Mouse (Mus musculus): ENCODE measurements around the gene Nkd1.

The Nkd1 gene

GRCm38 (mm10) chr8:88576351-88577142, 55.4 kb downstream of the Nkd1 start:
- DNase-seq (ENCODE audit: low spot score in 2 of 2), result peak in 1 of 2 experiments; percentile 62

- no peak for DNase-seq (ENCODE audit: low spot score in 2 of 2)
These were observed 56.5 kb downstream of the Nkd1 start for GRCm38 (mm10) chr8:88577666-88578065.

- DNase-seq (ENCODE audit: low spot score in 2 of 2), result no peak
These were observed 57.4 kb downstream of the Nkd1 start for GRCm38 (mm10) chr8:88578413-88579175.

GRCm38 (mm10) chr8:88579246-88579645, 58.1 kb downstream of the Nkd1 start:
- DNase-seq (ENCODE audit: low spot score in 2 of 2), result no peak

- DNase-seq (ENCODE audit: low spot score in 2 of 2), result no peak
These were observed 58.6 kb downstream of the Nkd1 start for GRCm38 (mm10) chr8:88579668-88580330.

GRCm38 (mm10) chr8:88580785-88581184, 59.6 kb downstream of the Nkd1 start:
- no peak for DNase-seq (ENCODE audit: low spot score in 2 of 2)

GRCm38 (mm10) chr8:88583863-88584262, 62.7 kb downstream of the Nkd1 start:
- DNase-seq (ENCODE audit: low spot score in 2 of 2), result no peak

GRCm38 (mm10) chr8:88588205-88588889, 67.2 kb downstream of the Nkd1 start:
- DNase-seq (ENCODE audit: low spot score in 2 of 2), result no peak

GRCm38 (mm10) chr8:88590226-88590625, 69.1 kb downstream of the Nkd1 start:
- DNase-seq (ENCODE audit: low spot score in 2 of 2), result no peak

GRCm38 (mm10) chr8:88593947-88594346, 72.8 kb downstream of the Nkd1 start:
- no peak for DNase-seq (ENCODE audit: low spot score in 2 of 2)

- DNase-seq (ENCODE audit: low spot score in 2 of 2), result no peak
These were observed 74.9 kb downstream of the Nkd1 start for GRCm38 (mm10) chr8:88596042-88596441.

- no peak for DNase-seq (ENCODE audit: low spot score in 2 of 2)
These were observed 77.4 kb downstream of the Nkd1 start for GRCm38 (mm10) chr8:88598578-88598977.

- no peak for DNase-seq (ENCODE audit: low spot score in 2 of 2)
These were observed 78.3 kb downstream of the Nkd1 start for GRCm38 (mm10) chr8:88599491-88599890.

- no peak for DNase-seq (ENCODE audit: low spot score in 2 of 2)
These were observed 82.4 kb downstream of the Nkd1 start for GRCm38 (mm10) chr8:88603446-88603989.

- DNase-seq (ENCODE audit: low spot score in 2 of 2), result no peak
These were observed 83.2 kb downstream of the Nkd1 start for GRCm38 (mm10) chr8:88604065-88605038.

- DNase-seq (ENCODE audit: low spot score in 2 of 2), result no peak
These were observed 84.3 kb downstream of the Nkd1 start for GRCm38 (mm10) chr8:88605361-88606040.

GRCm38 (mm10) chr8:88609036-88609435, 87.9 kb downstream of the Nkd1 start:
- DNase-seq (ENCODE audit: low spot score in 2 of 2), result no peak

GRCm38 (mm10) chr8:88610271-88610670, 89.1 kb downstream of the Nkd1 start:
- DNase-seq (ENCODE audit: low spot score in 2 of 2), result no peak

- no peak for DNase-seq (ENCODE audit: low spot score in 2 of 2)
These were observed 93.8 kb downstream of the Nkd1 start for GRCm38 (mm10) chr8:88614981-88615380.

- no peak for DNase-seq (ENCODE audit: low spot score in 2 of 2)
These were observed 97.5 kb downstream of the Nkd1 start for GRCm38 (mm10) chr8:88618612-88619011.
